Mouse (Mus musculus) ES-Bruce4 (cell line): ENCODE measurements around the gene Aqr.

Experiments used
- CTCF ChIP-seq: IDR thresholded peaks from one replicate; pipeline ENCODE4 v1.8.1; 2011; ENCODE audit warnings: low read depth, low read length
- POLR2A ChIP-seq: IDR thresholded peaks from one replicate; pipeline ENCODE4 v1.8.1; 2011; ENCODE audit warnings: low read length; ENCODE audit not compliant: insufficient read depth

- TF ChIP-seq POLR2A (no peak), CTCF (no peak)
Measured at GRCm38 (mm10) chr2:114064004-114064403, 122.8 kb downstream of the Aqr start.
